Mouse (Mus musculus) left cerebral cortex, postnatal 14 days (tissue): ENCODE results near the gene Traip. TPM values are rescaled to one million over a fixed set of nuclear protein-coding genes. Genes with fewer than 3 reads are reported as not detected.

ENCODE experiments used
- DNase-seq, 2 experiments: peaks; one replicate each; pipeline ENCODE4 v3.0.0; 2021 to 2022; ENCODE audit warnings: low spot score in 2 of 2, mixed read lengths in 1 of 2
- intact Hi-C: fragments of 180-260 bp; cut with DNase I; formaldehyde crosslinking; loops from one replicate; pipeline ENCODE4 v1.15.1; 2025
- long read RNA-seq, 2 experiments: library from polyadenylated mRNA; stranded (forward); transcript quantifications; one replicate each; pipeline ENCODE4 v2.0.0; 2021
- total RNA-seq, 2 experiments: library from RNA; stranded (reverse); gene quantifications; 2 replicates each; pipeline ENCODE4 v1.2.3; 2021

Gene Traip
- total RNA-seq = 10 to 100 TPM in 1 of 2 experiments, 1 to 10 TPM in 1; 9.3 to 12.0 TPM
- long read RNA-seq, experiment 1, partial matches to known transcripts = 3 of 12 reads
- long read RNA-seq, experiment 1, other reads (novel, unspliced or antisense) = 5 of 12 reads
- long read RNA-seq, experiment 2, partial matches to known transcripts = 2 of 10 reads
- long read RNA-seq, experiment 2, other reads (novel, unspliced or antisense) = 6 of 10 reads

DNA sequence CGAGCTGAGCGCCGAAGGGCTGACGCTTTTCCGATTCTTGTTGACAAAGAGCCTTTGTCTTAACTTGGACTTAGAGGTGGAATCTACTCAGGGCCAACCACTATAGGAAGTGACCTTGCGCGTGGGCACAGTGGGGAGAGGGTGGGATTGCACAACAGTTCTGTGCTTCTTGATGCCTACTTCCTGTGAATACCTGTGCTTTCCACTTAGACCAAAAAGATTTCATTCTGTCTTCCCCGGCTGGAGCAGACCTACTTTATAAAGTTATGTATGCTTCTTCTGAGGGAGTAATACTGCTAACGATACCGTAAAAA, at the start of gene Traip:
Gene Traip, plus strand, starts transcription at position 215 of the 314 bp plus-strand sequence.
- intact Hi-C loops = no loop called here
- no peak for DNase-seq

GRCm38 (mm10) chr9:107900840-107901626, 48.9 kb upstream of the Traip start:
- intact Hi-C loops = loop anchor here (5.0 kb wide), 2 partner anchors 151 to 166 kb away; partner anchors contain the start of gene Amigo3
- DNase-seq = peak; percentile 83 to 85

GRCm38 (mm10) chr9:107901627-107901914, 48.4 kb upstream of the Traip start:
- DNase-seq = no peak
- intact Hi-C loops = loop anchor here (5.0 kb wide), 2 partner anchors 151 to 166 kb away; partner anchors contain the start of gene Amigo3

DNA sequence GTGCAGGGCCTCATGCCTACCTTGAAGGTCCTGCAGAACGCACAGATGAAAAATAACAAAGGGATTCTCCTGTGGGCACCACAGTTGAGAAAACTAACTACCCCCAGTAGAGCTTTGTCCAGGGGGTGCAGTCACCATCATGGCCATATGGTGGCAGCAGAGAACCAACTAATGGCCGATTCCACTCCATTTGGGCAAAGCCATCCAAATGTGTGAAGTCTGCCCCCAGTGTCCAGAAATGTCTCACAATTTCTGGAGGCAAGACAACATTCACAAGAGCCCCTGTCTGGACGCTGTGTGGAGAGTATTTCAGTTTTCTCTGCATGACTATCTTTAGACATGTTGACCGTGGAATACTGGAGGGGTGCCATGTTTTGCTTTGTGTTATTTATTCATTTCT, 45.2 kb upstream of the Traip start:
- peak; percentile 91 for DNase-seq
- intact Hi-C loops = loop anchor here (2.0 to 5.0 kb wide), 3 partner anchors 58 to 163 kb away; partner anchors contain the start of gene Amigo3

- DNase-seq = no peak
Observed at GRCm38 (mm10) chr9:107906252-107906966, 43.5 kb upstream of the Traip start, which contains the start of gene Mst1r. Mst1r (plus strand) TSS chr9:107906873.

GRCm38 (mm10) chr9:107906967-107907800, 42.8 kb upstream of the Traip start:
- DNase-seq = no peak
- intact Hi-C loops = no loop called here

More at GRCm38 (mm10) chr9:107906252-107906966, 43.5 kb upstream of the Traip start, which contains the start of gene Mst1r:
- intact Hi-C loops = no loop called here

DNA sequence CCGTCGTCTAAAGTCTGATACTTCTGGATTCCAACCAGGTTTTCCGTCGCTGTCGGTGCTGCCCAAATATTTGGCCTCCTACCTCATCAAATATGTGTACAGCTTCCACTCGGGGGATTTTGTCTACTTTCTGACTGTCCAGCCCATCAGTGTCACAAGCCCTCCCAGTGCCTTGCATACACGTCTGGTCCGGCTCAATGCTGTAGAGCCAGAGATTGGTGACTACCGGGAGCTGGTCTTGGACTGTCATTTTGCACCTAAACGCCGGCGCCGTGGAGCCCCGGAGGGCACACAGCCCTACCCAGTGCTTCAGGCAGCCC, 42.2 kb upstream of the Traip start:
- DNase-seq = no peak
- intact Hi-C loops = no loop called here

DNA sequence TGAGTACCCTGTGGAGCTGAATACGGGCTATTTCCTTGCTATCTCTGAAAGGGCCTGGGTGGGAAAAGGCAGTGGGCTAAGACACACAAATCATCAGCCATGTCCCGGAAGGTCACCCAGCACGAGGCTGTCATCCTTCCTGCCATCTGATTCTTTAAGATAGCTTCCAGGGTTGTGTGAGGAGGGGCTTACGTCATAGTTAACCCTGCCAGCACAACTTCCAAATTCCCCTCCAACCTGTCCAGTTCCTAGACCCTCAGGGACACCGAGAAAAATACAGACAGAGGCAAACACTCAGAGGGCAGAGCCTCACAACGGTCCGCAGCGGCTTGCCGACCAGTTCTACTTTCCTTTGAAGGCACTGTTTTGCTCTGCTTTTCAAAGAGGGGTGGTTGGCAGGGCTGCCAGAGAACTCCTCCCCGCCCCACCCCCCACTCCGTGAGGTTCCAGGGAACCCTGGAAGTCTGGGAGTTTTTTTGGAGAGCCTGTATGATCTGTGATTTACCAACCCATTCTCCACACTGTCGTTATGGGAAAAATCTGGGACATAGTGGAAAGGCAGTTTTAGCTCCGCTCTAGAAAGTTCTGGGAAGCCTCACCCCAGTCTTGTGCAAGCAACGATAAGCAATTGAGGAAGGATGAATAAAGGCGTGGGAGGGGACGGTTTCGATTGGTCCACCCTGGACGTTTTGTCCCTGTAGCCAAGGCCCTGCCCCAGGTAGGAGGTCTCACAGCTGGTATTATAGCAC, 41.4 kb upstream of the Traip start:
- intact Hi-C loops = no loop called here
- no peak for DNase-seq

DNA sequence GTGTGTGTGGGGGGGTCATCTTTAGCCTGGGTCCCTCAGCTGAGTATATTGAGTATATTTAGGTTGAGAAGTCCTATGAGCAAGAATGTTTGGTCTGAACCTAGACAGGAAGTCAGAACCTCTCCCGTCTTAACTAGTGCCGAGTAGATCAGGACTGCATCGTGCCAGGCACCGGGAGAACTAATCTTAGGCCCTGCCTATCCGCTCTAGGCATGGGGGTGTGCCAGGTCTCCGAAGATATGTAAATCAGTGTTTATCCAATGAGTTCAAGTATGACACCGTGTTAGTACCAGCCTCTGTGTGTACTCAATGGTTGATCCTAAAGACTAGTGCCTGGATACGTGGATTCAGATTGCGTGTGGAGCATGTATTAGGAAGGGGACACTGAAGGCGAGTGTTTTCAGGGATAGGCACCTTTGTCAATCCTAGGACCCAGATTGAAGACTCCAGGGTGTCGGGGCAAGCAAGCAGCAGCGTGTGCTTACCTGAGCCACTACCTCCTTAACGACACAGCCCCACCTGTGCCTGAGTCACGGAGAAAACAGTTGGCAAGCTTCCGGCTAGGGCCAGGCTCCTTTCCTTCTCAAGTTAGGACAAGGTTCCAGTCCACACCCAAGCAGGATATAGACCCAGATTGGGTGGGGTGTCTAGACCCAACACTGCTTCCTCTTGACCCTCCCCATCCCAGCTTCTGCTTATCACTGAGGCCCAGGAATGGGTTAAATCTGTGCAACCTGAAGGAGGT, 39.7 kb upstream of the Traip start:
- no peak for DNase-seq
- intact Hi-C loops = no loop called here

DNA sequence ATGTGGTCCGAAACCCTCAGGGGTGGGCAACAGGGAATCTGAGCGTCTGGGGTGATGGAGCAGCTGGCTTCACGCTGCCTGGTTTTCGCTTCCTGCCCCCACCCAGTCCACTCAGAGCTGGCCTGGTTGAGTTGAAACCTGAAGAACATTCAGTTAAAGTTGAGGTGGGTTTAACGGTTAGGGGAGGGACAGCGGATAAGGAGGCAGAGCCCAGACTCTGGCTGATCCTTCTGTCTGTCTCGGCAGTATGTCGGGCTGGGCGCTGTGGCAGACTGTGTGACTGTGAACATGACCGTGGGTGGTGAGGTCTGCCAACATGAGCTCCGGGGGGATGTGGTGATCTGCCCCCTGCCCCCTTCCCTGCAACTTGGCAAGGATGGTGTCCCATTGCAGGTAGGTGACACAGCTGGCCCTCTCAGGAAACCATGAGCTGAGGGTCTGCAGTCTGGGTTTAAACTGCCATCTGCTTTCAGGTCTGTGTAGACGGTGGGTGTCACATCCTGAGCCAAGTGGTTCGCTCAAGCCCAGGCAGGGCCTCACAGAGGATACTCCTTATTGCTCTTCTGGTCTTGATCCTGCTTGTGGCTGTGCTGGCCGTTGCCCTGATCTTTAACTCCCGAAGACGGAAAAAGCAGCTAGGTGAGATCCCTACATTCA, 35.0 kb upstream of the Traip start:
- intact Hi-C loops = no loop called here
- DNase-seq = no peak

- peak; percentile 50 to 69 for DNase-seq
Observed at GRCm38 (mm10) chr9:107917895-107918608, 31.9 kb upstream of the Traip start.

DNA sequence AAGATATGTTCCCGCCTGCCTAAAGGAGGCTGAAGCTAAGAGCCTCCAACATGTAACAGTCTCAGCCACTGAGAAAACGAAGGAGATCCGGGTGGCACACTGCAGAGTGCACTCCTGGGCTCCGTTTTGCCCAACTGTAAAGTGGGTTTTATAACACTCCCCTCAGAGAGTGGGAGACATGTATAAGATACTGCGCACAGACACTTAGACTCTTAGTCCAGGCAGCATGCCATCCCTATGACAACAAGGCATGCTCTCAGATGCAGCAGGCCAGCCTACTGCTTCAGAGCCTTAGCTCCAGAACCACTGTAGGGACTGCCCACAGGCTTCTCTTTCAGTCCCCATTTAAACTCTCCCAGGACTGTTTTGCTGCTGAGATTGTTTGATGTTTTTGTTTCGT, 31.1 kb upstream of the Traip start:
- DNase-seq = no peak
- intact Hi-C loops = no loop called here

More at GRCm38 (mm10) chr9:107917895-107918608, 31.9 kb upstream of the Traip start:
- intact Hi-C loops = no loop called here

DNA sequence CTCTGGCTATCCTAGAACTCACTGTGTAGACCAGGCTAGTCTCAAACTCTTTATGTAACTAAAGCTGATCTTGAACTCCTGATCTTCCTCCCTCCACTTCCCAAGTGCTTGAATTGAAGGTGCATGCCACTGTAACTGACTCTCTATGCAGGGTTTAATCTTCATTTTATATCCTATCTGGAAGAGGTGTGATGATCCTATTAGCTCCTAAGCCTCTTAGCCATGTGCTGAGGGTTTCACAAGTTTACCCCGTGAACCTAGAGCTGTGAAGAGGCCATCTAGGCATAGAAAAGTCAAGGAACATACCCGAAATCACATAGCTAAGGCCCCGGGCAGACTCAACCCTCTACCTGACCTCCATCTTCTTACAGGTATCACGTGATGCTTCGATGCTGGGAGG, 30.5 kb upstream of the Traip start:
- DNase-seq = no peak
- intact Hi-C loops = no loop called here

DNA sequence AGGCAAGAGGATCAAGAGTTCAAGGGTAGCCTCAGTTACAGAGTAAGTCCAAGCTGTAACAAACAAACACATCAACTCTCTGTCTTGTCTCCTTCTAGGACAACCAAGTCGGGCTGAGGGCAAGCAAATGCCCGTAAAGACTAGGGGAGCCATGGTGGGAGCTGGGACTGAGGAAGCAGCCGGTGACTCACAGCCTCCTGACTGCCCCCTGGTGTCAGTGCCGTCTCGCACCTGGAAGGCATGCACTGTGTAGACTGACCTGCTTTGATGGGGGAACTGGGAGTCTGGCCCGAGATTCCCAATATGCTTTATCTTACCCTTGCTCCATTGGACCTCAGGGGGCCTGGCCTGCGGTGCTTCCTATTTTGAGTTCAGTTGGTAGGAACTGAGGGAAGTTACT, 26.9 kb upstream of the Traip start:
- no peak for DNase-seq
- intact Hi-C loops = no loop called here

GRCm38 (mm10) chr9:107923956-107924355, 26.0 kb upstream of the Traip start:
- intact Hi-C loops = no loop called here
- no peak for DNase-seq

- intact Hi-C loops = no loop called here
- no peak for DNase-seq
Observed at GRCm38 (mm10) chr9:107925251-107925650, 24.7 kb upstream of the Traip start.

GRCm38 (mm10) chr9:107926920-107927420, 23.0 kb upstream of the Traip start:
- no peak for DNase-seq
- intact Hi-C loops = no loop called here
